Mouse (Mus musculus): Measurements from ENCODE around the gene Rimkla. TPM values are rescaled to one million over a fixed set of nuclear protein-coding genes. Genes with fewer than 3 reads are reported as not detected.
A peak's percentile ranks its signal among the peaks of the same experiment; 100 is the strongest.

The Rimkla gene
- polyA plus RNA-seq, 1 experiment from 2014 or later, result 12.2 TPM

DNA sequence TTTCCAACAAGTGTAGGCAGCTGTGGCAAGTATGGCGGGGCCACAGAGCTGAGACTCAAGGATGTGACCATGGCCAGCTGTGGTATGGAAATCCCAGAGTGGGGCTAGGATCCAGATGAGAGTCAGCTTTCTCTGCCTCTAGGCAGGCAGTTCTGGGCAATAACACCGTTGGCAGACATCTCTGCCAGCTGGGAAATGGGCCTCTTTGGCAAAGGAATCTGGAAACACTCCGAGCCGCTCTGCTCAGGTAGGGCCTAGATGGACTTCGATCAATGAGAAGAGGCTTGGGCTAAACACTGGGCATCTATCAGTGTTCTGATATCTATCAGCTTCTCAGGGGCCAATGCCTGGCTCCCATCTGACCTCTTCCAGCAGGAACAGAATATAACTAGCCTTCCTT is 26.6 kb downstream of the Rimkla start:
- Histone ChIP-seq H3K9ac (no peak overlapping the region), H3K36me3 (ENCODE audit: poor library complexity, severe bottlenecking) (no peaks in the 10 kb centered on the region), H3K4me2 (no peak overlapping the region), H3K27ac (no peak overlapping the region), H3K4me1 (peaks cover 33% of the 10 kb centered on the region), H3K4me3 (no peak overlapping the region), H3K27me3 (no peaks in the 10 kb centered on the region), H3K9me3 (replicated peaks) (no peaks in the 10 kb centered on the region)
- no peak for ATAC-seq
- 93% methylated on average over 5 of the region's 5 CpGs for WGBS

- no peak overlapping the region for H3K4me2 ChIP-seq
- no peak for ATAC-seq
- 70% methylated on average over 13 of the region's 13 CpGs for WGBS
- no peak overlapping the region for H3K4me3 ChIP-seq
- no peaks in the 10 kb centered on the region for H3K36me3 ChIP-seq (ENCODE audit: poor library complexity, severe bottlenecking)
- peak overlapping the region; percentile 98 for H3K27ac ChIP-seq
- no peak overlapping the region for H3K9ac ChIP-seq
- no peaks in the 10 kb centered on the region for H3K9me3 ChIP-seq (replicated peaks)
- H3K27me3 ChIP-seq, result no peaks in the 10 kb centered on the region
- H3K4me1 ChIP-seq, result peaks cover 41% of the 10 kb centered on the region
Measured at GRCm38 (mm10) chr4:119463756-119464419, 28.5 kb downstream of the Rimkla start.

- H3K9me3 ChIP-seq (replicated peaks), result no peaks in the 10 kb centered on the region
- H3K27ac ChIP-seq, result peak overlapping the region; percentile 98
- H3K4me1 ChIP-seq, result peaks cover 41% of the 10 kb centered on the region
- 42% methylated on average over 11 of the region's 11 CpGs for WGBS
- H3K4me2 ChIP-seq, result peak overlapping the region; percentile 24
- H3K9ac ChIP-seq, result 0 out of 2 replicates have a peak overlapping the region, but pooled peaks have one; percentile 21
- H3K4me3 ChIP-seq, result no peak overlapping the region
- no peaks in the 10 kb centered on the region for H3K36me3 ChIP-seq (ENCODE audit: poor library complexity, severe bottlenecking)
- peak; percentile 57 for ATAC-seq
- no peaks in the 10 kb centered on the region for H3K27me3 ChIP-seq
Measured at GRCm38 (mm10) chr4:119462858-119463755, 29.3 kb downstream of the Rimkla start.

- H3K9me3 ChIP-seq (replicated peaks), result no peaks in the 10 kb centered on the region
- H3K4me1 ChIP-seq, result peaks cover 41% of the 10 kb centered on the region
- H3K27me3 ChIP-seq, result no peaks in the 10 kb centered on the region
- no peak overlapping the region for H3K4me3 ChIP-seq
- ATAC-seq, result no peak
- 0 out of 2 replicates have a peak overlapping the region, but pooled peaks have one; percentile 24 for H3K4me2 ChIP-seq
- WGBS, result 86% methylated on average over 3 of the region's 3 CpGs
- H3K27ac ChIP-seq, result peak overlapping the region; percentile 98
- no peaks in the 10 kb centered on the region for H3K36me3 ChIP-seq (ENCODE audit: poor library complexity, severe bottlenecking)
- H3K9ac ChIP-seq, result no peak overlapping the region
Measured at GRCm38 (mm10) chr4:119462457-119462856, 30.0 kb downstream of the Rimkla start.

DNA sequence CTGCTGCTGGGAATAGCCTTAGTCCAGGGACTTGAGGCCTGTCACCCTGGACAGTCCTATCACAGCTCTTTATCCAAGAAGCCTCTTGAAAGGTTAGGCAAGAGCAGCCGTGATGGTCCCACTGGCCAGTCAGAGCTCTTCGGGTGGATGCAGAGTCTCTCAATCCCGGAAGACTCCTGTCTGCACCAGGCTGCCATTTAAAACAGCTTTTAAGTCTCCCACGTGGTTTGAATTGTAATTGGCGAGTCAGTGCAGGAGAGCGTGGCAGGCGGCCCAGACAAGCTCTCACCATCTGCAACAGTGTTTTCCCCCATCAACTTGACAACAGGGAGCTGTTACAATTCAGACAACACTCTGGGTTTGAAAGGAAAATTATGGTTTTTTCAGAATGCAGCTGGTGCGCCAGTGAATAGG is 31.7 kb downstream of the Rimkla start:
- H3K4me1 ChIP-seq, result peaks cover 41% of the 10 kb centered on the region
- WGBS, result 13% methylated on average over 8 of the region's 8 CpGs
- no peak overlapping the region for H3K9ac ChIP-seq
- peak overlapping the region; percentile 98 for H3K27ac ChIP-seq
- no peaks in the 10 kb centered on the region for H3K9me3 ChIP-seq (replicated peaks)
- peak overlapping the region; percentile 45 for H3K4me2 ChIP-seq
- peak; percentile 91 for ATAC-seq
- H3K4me3 ChIP-seq, result 0 out of 2 replicates have a peak overlapping the region, but pooled peaks have one; percentile 3
- no peaks in the 10 kb centered on the region for H3K27me3 ChIP-seq
- H3K36me3 ChIP-seq (ENCODE audit: poor library complexity, severe bottlenecking), result no peaks in the 10 kb centered on the region

- H3K9ac ChIP-seq, result no peak overlapping the region
- peaks cover 41% of the 10 kb centered on the region for H3K4me1 ChIP-seq
- H3K27me3 ChIP-seq, result no peaks in the 10 kb centered on the region
- H3K4me3 ChIP-seq, result 0 out of 2 replicates have a peak overlapping the region, but pooled peaks have one; percentile 3
- no peaks in the 10 kb centered on the region for H3K9me3 ChIP-seq (replicated peaks)
- H3K4me2 ChIP-seq, result peak overlapping the region; percentile 45
- no peaks in the 10 kb centered on the region for H3K36me3 ChIP-seq (ENCODE audit: poor library complexity, severe bottlenecking)
- peak overlapping the region; percentile 98 for H3K27ac ChIP-seq
- peak; percentile 16 for ATAC-seq
- 55% methylated on average over 5 of the region's 5 CpGs for WGBS
Measured at GRCm38 (mm10) chr4:119460296-119460695, 32.1 kb downstream of the Rimkla start.

- no peak overlapping the region for H3K4me2 ChIP-seq
- H3K4me3 ChIP-seq, result no peak overlapping the region
- peak overlapping the region; percentile 61 for H3K27ac ChIP-seq
- ATAC-seq, result peak; percentile 74
- H3K9ac ChIP-seq, result no peak overlapping the region
- H3K27me3 ChIP-seq, result no peaks in the 10 kb centered on the region
- WGBS, result 15% methylated on average over 6 of the region's 6 CpGs
- H3K4me1 ChIP-seq, result peaks cover 8% of the 10 kb centered on the region
- H3K36me3 ChIP-seq (ENCODE audit: poor library complexity, severe bottlenecking), result no peaks in the 10 kb centered on the region
- H3K9me3 ChIP-seq (replicated peaks), result no peaks in the 10 kb centered on the region
Measured at GRCm38 (mm10) chr4:119453533-119453932, 38.9 kb downstream of the Rimkla start.

DNA sequence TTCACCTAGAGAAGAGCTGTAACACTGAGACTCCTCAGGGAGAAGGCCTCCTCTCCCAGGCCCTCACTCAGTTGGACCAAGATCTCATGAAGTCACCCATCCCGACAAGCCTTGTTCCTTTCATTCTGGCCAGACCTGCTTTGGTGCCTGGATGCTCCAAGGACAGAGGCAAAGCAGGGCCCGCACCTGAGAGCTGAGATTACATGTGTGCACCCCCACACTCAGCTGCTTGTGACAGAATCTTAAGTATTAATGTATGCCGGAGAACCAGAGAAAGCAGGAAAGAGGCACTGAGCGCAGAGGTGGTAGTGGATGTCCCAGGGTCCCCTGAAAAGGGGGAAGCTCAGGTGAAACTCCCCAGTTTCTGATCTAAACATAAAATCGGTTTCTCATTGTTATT is 39.3 kb downstream of the Rimkla start:
- no peaks in the 10 kb centered on the region for H3K9me3 ChIP-seq (replicated peaks)
- H3K27me3 ChIP-seq, result no peaks in the 10 kb centered on the region
- peaks cover 8% of the 10 kb centered on the region for H3K4me1 ChIP-seq
- no peak overlapping the region for H3K9ac ChIP-seq
- H3K4me3 ChIP-seq, result no peak overlapping the region
- ATAC-seq, result peak; percentile 16; the same call in 1 of the 2 replicates
- H3K27ac ChIP-seq, result peak overlapping the region; percentile 61; the same call in 1 of the 2 replicates
- H3K4me2 ChIP-seq, result no peak overlapping the region
- H3K36me3 ChIP-seq (ENCODE audit: poor library complexity, severe bottlenecking), result no peaks in the 10 kb centered on the region
- WGBS, result 76% methylated on average over 5 of the region's 5 CpGs

- H3K4me1 ChIP-seq, result peaks cover 8% of the 10 kb centered on the region
- H3K9me3 ChIP-seq (replicated peaks), result no peaks in the 10 kb centered on the region
- no peaks in the 10 kb centered on the region for H3K27me3 ChIP-seq
- ATAC-seq, result no peak
- no peak overlapping the region for H3K4me2 ChIP-seq
- H3K27ac ChIP-seq, result no peak overlapping the region
- no peak overlapping the region for H3K9ac ChIP-seq
- 79% methylated on average over 7 of the region's 7 CpGs for WGBS
- H3K4me3 ChIP-seq, result no peak overlapping the region
- H3K36me3 ChIP-seq (ENCODE audit: poor library complexity, severe bottlenecking), result no peaks in the 10 kb centered on the region
Measured at GRCm38 (mm10) chr4:119450436-119450835, 42.0 kb downstream of the Rimkla start.

DNA sequence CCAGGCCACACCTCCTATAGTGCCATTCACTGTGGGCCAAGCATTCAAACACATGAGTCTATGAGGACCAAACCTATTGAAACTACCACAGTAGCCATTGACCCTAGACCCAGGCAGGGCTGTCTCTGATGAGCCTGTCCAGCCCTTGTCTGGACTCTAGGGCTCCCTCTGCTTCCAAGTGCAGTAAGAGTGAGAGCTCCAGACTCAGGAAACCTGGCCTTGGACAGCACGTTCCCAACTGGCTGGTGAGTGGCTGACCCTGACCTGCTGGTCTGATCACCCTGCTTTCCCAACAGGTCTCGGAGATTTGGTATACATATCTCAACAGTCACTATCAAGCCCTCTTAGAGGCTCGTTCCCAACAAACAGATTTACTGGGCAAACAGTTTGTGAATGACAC is 44.6 kb downstream of the Rimkla start:
- WGBS, result 84% methylated on average over 3 of the region's 3 CpGs
- no peak for ATAC-seq

DNA sequence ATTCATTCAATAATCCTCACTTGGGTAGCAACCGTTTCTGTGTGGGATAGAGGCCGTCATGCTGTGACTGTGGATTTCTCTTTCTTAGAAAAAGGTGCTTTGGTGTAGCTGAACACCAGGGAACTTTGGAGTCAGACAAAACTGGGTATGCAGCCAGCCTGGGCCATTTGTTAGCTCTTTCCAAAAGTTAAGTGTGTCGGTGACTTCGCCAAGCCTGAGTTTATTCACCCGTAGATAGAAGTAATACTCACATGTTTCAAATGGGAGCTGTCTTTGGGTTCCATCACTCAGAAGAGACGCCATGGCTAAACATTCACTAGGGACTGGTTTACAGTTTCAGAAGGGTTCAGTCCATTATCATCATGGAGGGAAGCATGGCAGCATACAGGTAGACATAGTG is 45.2 kb downstream of the Rimkla start:
- WGBS, result 92% methylated on average over 6 of the region's 6 CpGs
- Histone ChIP-seq H3K27ac (no peak overlapping the region), H3K36me3 (ENCODE audit: poor library complexity, severe bottlenecking) (no peaks in the 10 kb centered on the region), H3K4me2 (no peak overlapping the region), H3K9me3 (replicated peaks) (no peaks in the 10 kb centered on the region), H3K9ac (no peak overlapping the region), H3K4me3 (no peak overlapping the region), H3K27me3 (no peaks in the 10 kb centered on the region), H3K4me1 (no peaks in the 10 kb centered on the region)
- ATAC-seq, result no peak

More for the DNA sequence above, 44.6 kb downstream of the Rimkla start:
- no peaks in the 10 kb centered on the region for H3K4me1 ChIP-seq
- H3K27ac ChIP-seq, result no peak overlapping the region
- no peaks in the 10 kb centered on the region for H3K27me3 ChIP-seq
- no peaks in the 10 kb centered on the region for H3K36me3 ChIP-seq (ENCODE audit: poor library complexity, severe bottlenecking)
- H3K9ac ChIP-seq, result no peak overlapping the region
- H3K4me3 ChIP-seq, result no peak overlapping the region
- no peak overlapping the region for H3K4me2 ChIP-seq
- no peaks in the 10 kb centered on the region for H3K9me3 ChIP-seq (replicated peaks)

- H3K4me1 ChIP-seq, result no peaks in the 10 kb centered on the region
- no peak overlapping the region for H3K27ac ChIP-seq
- no peak for ATAC-seq
- no peaks in the 10 kb centered on the region for H3K27me3 ChIP-seq
- no peaks in the 10 kb centered on the region; the same call in 1 of the 2 replicates for H3K9me3 ChIP-seq (replicated peaks)
- H3K4me2 ChIP-seq, result no peak overlapping the region
- H3K36me3 ChIP-seq (ENCODE audit: poor library complexity, severe bottlenecking), result no peaks in the 10 kb centered on the region
- no peak overlapping the region for H3K4me3 ChIP-seq
- 51% methylated on average over 6 of the region's 6 CpGs for WGBS
- H3K9ac ChIP-seq, result no peak overlapping the region
Measured at GRCm38 (mm10) chr4:119442539-119442938, 49.9 kb downstream of the Rimkla start.

All from forebrain, embryonic 13.5 days (tissue).